Mouse (Mus musculus): ENCODE results near the gene Nup62. TPM values are rescaled to one million over a fixed set of nuclear protein-coding genes. Genes with fewer than 3 reads are reported as not detected.

Nup62 gene
- polyA plus RNA-seq, 1 experiment from 2014 or later: 82.6 TPM

GRCm38 (mm10) chr7:44839171-44839490 is 23.2 kb downstream of the Nup62 start:
- Histone ChIP-seq H3K4me2 (peak overlapping the region; percentile 65), H3K9ac (no peak overlapping the region), H3K27ac (no peak overlapping the region), H3K9me3 (replicated peaks) (no peaks in the 10 kb centered on the region), H3K4me3 (peak overlapping the region; percentile 33), H3K36me3 (peaks cover 39% of the 10 kb centered on the region), H3K27me3 (replicated peaks) (peaks cover 38% of the 10 kb centered on the region), H3K4me1 (peaks cover 45% of the 10 kb centered on the region)
- peak; percentile 6; the same call in 1 of the 2 replicates for ATAC-seq
- WGBS (ENCODE audit: insufficient replicate concordance): 21% methylated on average over 11 of the region's 11 CpGs

- peak; percentile 32 for ATAC-seq
- no peak overlapping the region for H3K27ac ChIP-seq
- peak overlapping the region; percentile 17; the same call in 1 of the 2 replicates for H3K9ac ChIP-seq
- peak overlapping the region; percentile 65 for H3K4me2 ChIP-seq
- H3K4me3 ChIP-seq: peak overlapping the region; percentile 33
- WGBS (ENCODE audit: insufficient replicate concordance): 4% methylated on average over 58 of the region's 58 CpGs
- H3K4me1 ChIP-seq: peaks cover 45% of the 10 kb centered on the region
- peaks cover 44% of the 10 kb centered on the region for H3K36me3 ChIP-seq
- H3K27me3 ChIP-seq (replicated peaks): peaks cover 38% of the 10 kb centered on the region
- H3K9me3 ChIP-seq (replicated peaks): no peaks in the 10 kb centered on the region
These were observed 23.8 kb downstream of the Nup62 start for GRCm38 (mm10) chr7:44839491-44840191.

- 51% methylated on average over 14 of the region's 14 CpGs for WGBS (ENCODE audit: insufficient replicate concordance)
These were observed 24.5 kb downstream of the Nup62 start for GRCm38 (mm10) chr7:44840426-44840825.

GRCm38 (mm10) chr7:44841825-44842463 is 26.1 kb downstream of the Nup62 start:
- Histone ChIP-seq H3K9me3 (replicated peaks) (no peaks in the 10 kb centered on the region), H3K27me3 (replicated peaks) (peaks cover 38% of the 10 kb centered on the region), H3K4me2 (no peak overlapping the region), H3K9ac (no peak overlapping the region), H3K27ac (no peak overlapping the region), H3K4me1 (peaks cover 42% of the 10 kb centered on the region), H3K36me3 (peaks cover 67% of the 10 kb centered on the region), H3K4me3 (no peak overlapping the region)
- ATAC-seq: no peak
- 80% methylated on average over 8 of the region's 8 CpGs for WGBS (ENCODE audit: insufficient replicate concordance)

More at GRCm38 (mm10) chr7:44840426-44840825, 24.5 kb downstream of the Nup62 start:
- Histone ChIP-seq H3K36me3 (peaks cover 52% of the 10 kb centered on the region), H3K4me2 (peak overlapping the region; percentile 65; the same call in 1 of the 2 replicates), H3K4me3 (no peak overlapping the region), H3K4me1 (peaks cover 44% of the 10 kb centered on the region), H3K27ac (no peak overlapping the region), H3K27me3 (replicated peaks) (peaks cover 38% of the 10 kb centered on the region), H3K9ac (no peak overlapping the region), H3K9me3 (replicated peaks) (no peaks in the 10 kb centered on the region)
- no peak for ATAC-seq

GRCm38 (mm10) chr7:44845006-44845405 is 29.1 kb downstream of the Nup62 start:
- H3K4me1 ChIP-seq: peaks cover 39% of the 10 kb centered on the region
- no peak overlapping the region for H3K9ac ChIP-seq
- WGBS (ENCODE audit: insufficient replicate concordance): 87% methylated on average over 10 of the region's 10 CpGs
- ATAC-seq: no peak
- H3K27me3 ChIP-seq (replicated peaks): peaks cover 18% of the 10 kb centered on the region
- peaks cover 68% of the 10 kb centered on the region for H3K36me3 ChIP-seq
- no peak overlapping the region for H3K4me3 ChIP-seq
- H3K9me3 ChIP-seq (replicated peaks): no peaks in the 10 kb centered on the region
- no peak overlapping the region for H3K27ac ChIP-seq
- H3K4me2 ChIP-seq: no peak overlapping the region

- H3K27me3 ChIP-seq (replicated peaks): 0 out of 2 replicates have a peak, but pooled peaks cover 3% of the 10 kb centered on the region
- H3K4me1 ChIP-seq: peaks cover 44% of the 10 kb centered on the region
- no peak overlapping the region for H3K4me3 ChIP-seq
- no peaks in the 10 kb centered on the region for H3K9me3 ChIP-seq (replicated peaks)
- no peak for ATAC-seq
- H3K36me3 ChIP-seq: peaks cover 60% of the 10 kb centered on the region
- 84% methylated on average over 7 of the region's 7 CpGs for WGBS (ENCODE audit: insufficient replicate concordance)
- H3K4me2 ChIP-seq: no peak overlapping the region
- H3K9ac ChIP-seq: peak overlapping the region; percentile 12; the same call in 1 of the 2 replicates
- no peak overlapping the region for H3K27ac ChIP-seq
These were observed 30.9 kb downstream of the Nup62 start for GRCm38 (mm10) chr7:44846804-44847203.

GRCm38 (mm10) chr7:44847772-44848171 is 31.9 kb downstream of the Nup62 start:
- WGBS (ENCODE audit: insufficient replicate concordance): 67% methylated on average over 5 of the region's 5 CpGs
- no peaks in the 10 kb centered on the region for H3K9me3 ChIP-seq (replicated peaks)
- H3K4me2 ChIP-seq: peak overlapping the region; percentile 95
- peak overlapping the region; percentile 94 for H3K27ac ChIP-seq
- ATAC-seq: no peak
- H3K4me1 ChIP-seq: peaks cover 50% of the 10 kb centered on the region
- H3K4me3 ChIP-seq: peak overlapping the region; percentile 84
- H3K27me3 ChIP-seq (replicated peaks): no peaks in the 10 kb centered on the region
- peak overlapping the region; percentile 89 for H3K9ac ChIP-seq
- peaks cover 60% of the 10 kb centered on the region for H3K36me3 ChIP-seq

- Histone ChIP-seq H3K9me3 (replicated peaks) (no peaks in the 10 kb centered on the region), H3K36me3 (peaks cover 55% of the 10 kb centered on the region), H3K27ac (peak within 1 kb of the TSS; percentile 94), H3K27me3 (replicated peaks) (no peaks in the 10 kb centered on the region), H3K4me3 (peak within 1 kb of the TSS; percentile 84), H3K9ac (peak within 1 kb of the TSS; percentile 89), H3K4me2 (peak within 1 kb of the TSS; percentile 95), H3K4me1 (peaks cover 50% of the 10 kb centered on the region)
- under 1% methylated on average over 54 of the region's 54 CpGs for WGBS (ENCODE audit: insufficient replicate concordance)
- ATAC-seq: peak; percentile 81
These were observed 32.9 kb downstream of the Nup62 start, which contains the start of the genes Akt1s1 and Tbc1d17 for GRCm38 (mm10) chr7:44848561-44849415. TSS of gene Akt1s1 (plus strand) at chr7:44848991. TSS of gene Tbc1d17 (minus strand) at chr7:44849079.

GRCm38 (mm10) chr7:44849416-44850111 is 33.7 kb downstream of the Nup62 start:
- Histone ChIP-seq H3K4me2 (peak overlapping the region; percentile 95), H3K27ac (peak overlapping the region; percentile 94), H3K27me3 (replicated peaks) (no peaks in the 10 kb centered on the region), H3K4me3 (peak overlapping the region; percentile 84), H3K9me3 (replicated peaks) (no peaks in the 10 kb centered on the region), H3K36me3 (peaks cover 48% of the 10 kb centered on the region), H3K9ac (peak overlapping the region; percentile 89), H3K4me1 (peaks cover 51% of the 10 kb centered on the region)
- peak; percentile 59 for ATAC-seq
- under 1% methylated on average over 41 of the region's 41 CpGs for WGBS (ENCODE audit: insufficient replicate concordance)

GRCm38 (mm10) chr7:44850146-44850545 is 34.3 kb downstream of the Nup62 start:
- Histone ChIP-seq H3K36me3 (peaks cover 42% of the 10 kb centered on the region), H3K4me2 (peak overlapping the region; percentile 95), H3K9me3 (replicated peaks) (no peaks in the 10 kb centered on the region), H3K27me3 (replicated peaks) (no peaks in the 10 kb centered on the region), H3K27ac (peak overlapping the region; percentile 94), H3K4me1 (peaks cover 57% of the 10 kb centered on the region), H3K4me3 (peak overlapping the region; percentile 84), H3K9ac (peak overlapping the region; percentile 89)
- 0% methylated on average over 33 of the region's 33 CpGs for WGBS (ENCODE audit: insufficient replicate concordance)
- ATAC-seq: peak; percentile 52
